Mouse (Mus musculus) hindbrain, embryonic 11.5 days (tissue): Measurements from ENCODE around the gene Pgm3. TPM values are rescaled to one million over a fixed set of nuclear protein-coding genes. Genes with fewer than 3 reads are reported as not detected.
"Not testable (repeated sequence)": the region's sequence is repeated elsewhere in the genome, so short reads cannot be mapped to it uniquely, and the experiment has no call there.

ENCODE experiments used
- ATAC-seq: fragments of 200-750 bp; cut with Nextera tagmentation; 2 replicates; pipeline ENCODE4 v1.8.0; 2017; ENCODE audit warnings: mild to moderate bottlenecking, moderate TSS enrichment, moderate library complexity; ENCODE audit not compliant: low FRiP score
- DNase-seq: peaks from one replicate; pipeline ENCODE4 v3.0.0-alpha.2; 2015; ENCODE audit warnings: low spot score
- H3K27ac ChIP-seq: fragments of 300-500 bp; sonication (generic); 2 replicates; pipeline ENCODE4 v1.5.1; 2014; ENCODE audit warnings: mild to moderate bottlenecking, low read depth, low read length
- H3K27me3 ChIP-seq: fragments of 300-500 bp; sonication (generic); 2 replicates; pipeline ENCODE4 v1.6.1; 2014; ENCODE audit warnings: mild to moderate bottlenecking, low read length, moderate library complexity, mixed read lengths; ENCODE audit not compliant: control insufficient read depth, insufficient read depth
- H3K36me3 ChIP-seq: fragments of 300-500 bp; sonication (generic); 2 replicates; pipeline ENCODE4 v1.6.1; 2014; ENCODE audit warnings: mild to moderate bottlenecking, low read length, moderate library complexity, mixed read lengths; ENCODE audit not compliant: control insufficient read depth, insufficient read depth
- H3K4me1 ChIP-seq: fragments of 300-500 bp; sonication (generic); replicated peaks from 2 replicates; pipeline ENCODE4 v1.6.1; 2014; ENCODE audit warnings: low read length, mixed read lengths; ENCODE audit not compliant: control insufficient read depth, insufficient read depth
- H3K4me2 ChIP-seq: fragments of 300-500 bp; sonication (generic); replicated peaks from 2 replicates; pipeline ENCODE4 v1.6.1; 2014; ENCODE audit warnings: mild to moderate bottlenecking, low read depth, low read length
- H3K4me3 ChIP-seq: fragments of 300-500 bp; sonication (generic); 2 replicates; pipeline ENCODE4 v1.5.1; 2014; ENCODE audit warnings: low read depth, low read length
- H3K9ac ChIP-seq: fragments of 300-500 bp; sonication (generic); 2 replicates; pipeline ENCODE4 v1.6.1; 2014; ENCODE audit warnings: low read depth, low read length
- H3K9me3 ChIP-seq: fragments of 300-500 bp; sonication (generic); 2 replicates; pipeline ENCODE4 v1.6.1; 2016; ENCODE audit warnings: low read length; ENCODE audit not compliant: control insufficient read depth
- WGBS: fragments of 180-500 bp; shearing (Covaris S2); extraction: QIAGEN DNeasy Blood & Tissue Kit; methylation state at CpG from one replicate; pipeline ENCODE4 v1.1.7; 2014; 5-methylcytosine and 5-hydroxymethylcytosine counted together
- polyA plus RNA-seq: library from polyadenylated mRNA; unstranded; fragments of >200 nt; fragmentation: Nextera tagmentation; extraction: Ambion mirVana; gene quantifications from 2 replicates; pipeline ENCODE4 v1.2.1, GENCODE M21; 2014

Gene Pgm3
- polyA plus RNA-seq, 1 experiment from 2014 or later, result 49.8 TPM

DNA sequence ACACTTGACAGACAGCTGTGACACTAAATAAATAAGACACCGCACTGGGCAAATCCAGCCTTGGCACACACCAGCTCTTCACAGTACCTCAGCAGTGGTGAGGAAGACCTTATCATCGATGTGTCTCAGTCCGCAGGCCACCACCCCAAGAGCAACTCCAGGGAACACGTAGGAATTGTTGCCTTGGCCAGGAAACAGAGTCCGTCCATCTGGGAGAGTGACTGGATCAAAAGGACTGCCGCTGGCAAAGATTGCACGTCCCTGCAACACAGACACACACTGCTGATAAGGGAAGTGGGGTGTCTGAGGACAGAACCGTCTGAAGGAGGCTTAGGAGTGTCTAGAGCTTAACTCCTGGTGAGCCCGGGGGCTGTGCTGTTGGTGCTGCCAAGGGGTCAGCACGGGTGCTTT lies 22.7 kb upstream of the Pgm3 start:
- not testable (repeated sequence) for H3K36me3 ChIP-seq, H3K27me3 ChIP-seq, DNase-seq, H3K9me3 ChIP-seq, H3K4me2 ChIP-seq, ATAC-seq, H3K9ac ChIP-seq, H3K4me3 ChIP-seq, H3K27ac ChIP-seq, H3K4me1 ChIP-seq
- 85% methylated on average over 8 of the region's 10 CpGs for WGBS

DNA sequence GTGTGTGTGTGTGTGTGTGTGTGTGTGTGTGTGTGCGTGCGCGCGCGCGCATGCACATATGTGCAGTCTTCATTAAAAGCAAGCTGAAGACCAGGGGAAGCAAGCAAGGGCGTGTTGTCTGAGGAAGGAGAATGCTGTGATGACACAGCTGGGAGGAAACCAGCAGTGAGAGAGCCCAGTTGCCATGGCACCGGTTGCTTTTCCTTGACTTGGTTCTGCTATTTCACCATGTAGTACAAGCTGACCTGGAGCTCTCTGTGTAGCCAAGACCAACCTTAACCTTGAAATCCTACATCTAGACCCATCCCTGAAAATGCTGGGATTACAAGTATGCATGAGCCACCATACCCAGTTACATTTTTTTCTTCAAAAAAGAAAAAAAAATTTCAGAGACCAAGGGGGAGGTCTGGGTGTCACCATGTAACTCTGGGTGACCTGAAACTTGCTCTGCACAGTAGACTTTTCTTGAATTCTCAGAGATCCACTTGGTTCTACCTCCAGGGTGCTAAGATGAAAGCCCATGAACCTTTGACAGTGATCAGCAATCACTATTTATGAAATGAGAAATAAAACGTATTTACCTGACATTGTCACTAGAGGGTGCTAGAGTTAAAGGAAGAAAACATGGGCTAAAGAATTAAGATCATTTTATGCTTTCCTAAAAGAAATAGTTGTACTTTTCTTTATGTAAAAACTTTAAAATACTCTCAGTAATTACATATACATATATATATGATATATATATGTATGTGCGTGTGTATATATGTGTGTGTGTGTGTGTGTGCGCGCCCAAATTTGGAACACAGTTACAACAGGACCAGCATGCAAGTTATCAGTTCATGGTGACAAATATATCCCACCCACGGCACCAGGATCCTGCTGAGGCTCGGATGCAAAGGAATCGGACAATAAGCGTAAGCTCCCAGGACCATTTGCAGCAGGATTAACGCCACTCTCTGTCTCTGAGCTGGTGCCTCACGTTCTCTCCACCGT lies 21.3 kb upstream of the Pgm3 start:
- no peak overlapping the region for H3K9ac ChIP-seq
- no peaks in the 10 kb centered on the region for H3K36me3 ChIP-seq
- H3K4me2 ChIP-seq, result no peak overlapping the region
- H3K27me3 ChIP-seq, result no peaks in the 10 kb centered on the region
- DNase-seq (peak; percentile 30), ATAC-seq (no peak)
- WGBS, result 78% methylated on average over 19 of the region's 19 CpGs
- no peaks in the 10 kb centered on the region for H3K4me1 ChIP-seq
- no peak overlapping the region for H3K27ac ChIP-seq
- no peak overlapping the region for H3K4me3 ChIP-seq
- no peaks in the 10 kb centered on the region for H3K9me3 ChIP-seq

DNA sequence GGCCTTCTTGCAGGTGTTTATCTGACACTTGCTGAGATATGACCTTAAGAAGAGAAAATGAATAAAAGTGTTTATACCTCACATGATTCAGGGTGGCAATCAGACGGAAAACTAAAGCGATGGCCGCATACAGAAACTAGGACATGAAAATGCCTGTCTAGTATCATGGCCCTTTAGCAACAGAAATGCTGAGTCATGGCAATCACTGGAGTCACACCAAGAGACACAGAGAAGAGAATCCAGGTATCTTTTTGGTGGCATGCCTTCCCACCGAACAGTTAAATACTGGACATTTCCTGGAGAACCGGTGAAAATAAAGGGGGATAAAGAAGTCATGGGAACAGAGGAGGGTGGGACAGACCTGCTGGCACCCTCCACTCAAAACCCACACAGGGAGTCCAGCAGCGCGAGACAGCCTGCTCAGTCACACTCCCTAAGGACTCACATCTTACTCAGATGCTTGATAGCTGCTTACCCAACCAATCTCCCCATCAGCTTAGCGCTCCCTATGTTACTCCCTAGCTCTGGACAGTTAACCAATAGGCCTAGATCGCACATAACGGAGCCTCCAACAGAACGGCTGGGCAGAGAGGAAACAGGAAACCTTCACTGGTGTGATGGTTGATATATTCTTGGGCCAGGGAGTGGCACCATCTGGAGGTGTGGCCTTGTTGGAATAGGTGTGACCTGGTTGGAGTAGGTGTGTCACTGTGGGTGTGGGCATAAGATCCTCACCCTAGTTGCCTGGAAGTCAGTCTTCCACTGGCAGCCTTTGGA lies 15.6 kb upstream of the Pgm3 start:
- H3K4me2 ChIP-seq, result no peak overlapping the region
- 93% methylated on average over 11 of the region's 11 CpGs for WGBS

DNA sequence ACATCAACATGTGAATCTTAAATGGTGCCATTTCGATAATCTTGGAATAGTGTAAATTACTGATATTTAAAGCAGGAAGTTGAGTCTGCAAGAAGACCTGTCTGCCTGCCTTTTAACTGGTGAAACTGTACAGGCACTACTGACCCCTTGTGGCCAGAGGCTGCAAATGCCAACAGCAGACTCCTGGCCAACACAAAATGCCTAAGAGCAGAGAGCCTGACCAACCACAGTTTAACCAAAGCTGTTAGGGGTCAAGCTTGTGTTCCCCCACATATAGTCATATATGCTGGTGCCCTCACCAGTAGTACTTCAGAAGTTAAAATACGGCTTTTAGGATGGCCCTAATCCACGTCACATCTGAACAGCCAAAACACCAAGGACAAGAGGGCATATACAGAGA lies 12.1 kb upstream of the Pgm3 start:
- ATAC-seq (peak; percentile 67), DNase-seq (peak; percentile 80)
- Histone ChIP-seq H3K4me3 (no peak overlapping the region), H3K27ac (no peak overlapping the region), H3K9me3 (no peaks in the 10 kb centered on the region), H3K4me1 (no peaks in the 10 kb centered on the region), H3K27me3 (no peaks in the 10 kb centered on the region), H3K36me3 (no peaks in the 10 kb centered on the region), H3K9ac (no peak overlapping the region), H3K4me2 (no peak overlapping the region)
- 57% methylated on average over 3 of the region's 3 CpGs for WGBS

More for the DNA sequence above, 15.6 kb upstream of the Pgm3 start:
- no peak overlapping the region for H3K9ac ChIP-seq
- H3K4me1 ChIP-seq, result no peaks in the 10 kb centered on the region
- H3K36me3 ChIP-seq, result no peaks in the 10 kb centered on the region
- no peak overlapping the region for H3K4me3 ChIP-seq
- H3K27me3 ChIP-seq, result no peaks in the 10 kb centered on the region
- H3K9me3 ChIP-seq, result no peaks in the 10 kb centered on the region
- no peak overlapping the region for H3K27ac ChIP-seq
- ATAC-seq (no peak), DNase-seq (no peak)

DNA sequence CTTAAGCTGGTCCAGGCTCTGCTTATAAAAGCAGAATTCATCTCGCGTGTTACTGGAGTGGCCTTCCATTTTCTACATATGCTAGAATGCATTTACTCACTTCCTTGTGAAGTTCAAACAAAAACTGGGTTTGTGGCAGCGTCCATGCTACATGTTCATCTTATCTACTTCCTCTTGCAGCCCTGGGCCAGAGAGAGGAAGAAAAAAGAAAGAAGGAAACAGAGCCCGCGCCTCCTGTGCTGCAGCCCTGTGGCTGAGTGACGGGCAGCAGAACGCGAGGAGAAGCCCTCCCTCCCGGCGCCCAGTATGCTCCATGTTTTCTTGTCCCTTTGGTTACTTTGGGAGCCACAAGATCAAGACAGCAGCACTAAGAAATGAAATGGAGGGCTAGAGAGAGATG lies 8.0 kb upstream of the Pgm3 start:
- no peak for ATAC-seq

DNA sequence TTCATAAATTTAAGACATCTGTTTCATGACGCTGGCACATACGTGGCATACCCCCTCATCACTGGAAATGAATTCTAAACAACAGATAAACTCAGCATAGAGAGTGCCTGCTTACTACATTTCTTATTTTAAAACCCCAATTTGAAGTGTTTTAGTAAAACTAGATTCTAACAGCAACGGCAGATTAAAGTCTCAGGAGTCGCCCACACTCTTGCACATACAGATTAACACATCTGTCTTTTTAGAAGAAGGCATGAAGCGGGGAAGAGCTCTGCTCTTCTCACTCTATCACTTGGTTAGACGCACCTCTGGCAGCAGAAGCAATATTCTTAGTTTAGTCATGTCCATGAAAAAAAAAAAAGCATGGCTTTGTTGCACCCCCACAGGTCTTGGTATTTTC lies 3.5 kb upstream of the Pgm3 start:
- no peaks in the 10 kb centered on the region for H3K9me3 ChIP-seq
- no peak overlapping the region for H3K4me2 ChIP-seq
- DNase-seq, result no peak
- H3K9ac ChIP-seq, result no peak overlapping the region
- no peak overlapping the region for H3K4me3 ChIP-seq
- H3K27me3 ChIP-seq, result no peaks in the 10 kb centered on the region
- WGBS, result 94% methylated on average over 6 of the region's 6 CpGs
- H3K4me1 ChIP-seq, result no peaks in the 10 kb centered on the region
- ATAC-seq, result no peak
- H3K36me3 ChIP-seq, result no peaks in the 10 kb centered on the region
- no peak overlapping the region for H3K27ac ChIP-seq

More for the DNA sequence above, 8.0 kb upstream of the Pgm3 start:
- WGBS, result 91% methylated on average over 10 of the region's 10 CpGs
- no peaks in the 10 kb centered on the region for H3K27me3 ChIP-seq
- no peaks in the 10 kb centered on the region for H3K36me3 ChIP-seq
- H3K4me2 ChIP-seq, result no peak overlapping the region
- no peak overlapping the region for H3K4me3 ChIP-seq
- DNase-seq, result no peak
- no peak overlapping the region for H3K9ac ChIP-seq
- H3K4me1 ChIP-seq, result no peaks in the 10 kb centered on the region
- H3K27ac ChIP-seq, result no peak overlapping the region
- H3K9me3 ChIP-seq, result no peaks in the 10 kb centered on the region

DNA sequence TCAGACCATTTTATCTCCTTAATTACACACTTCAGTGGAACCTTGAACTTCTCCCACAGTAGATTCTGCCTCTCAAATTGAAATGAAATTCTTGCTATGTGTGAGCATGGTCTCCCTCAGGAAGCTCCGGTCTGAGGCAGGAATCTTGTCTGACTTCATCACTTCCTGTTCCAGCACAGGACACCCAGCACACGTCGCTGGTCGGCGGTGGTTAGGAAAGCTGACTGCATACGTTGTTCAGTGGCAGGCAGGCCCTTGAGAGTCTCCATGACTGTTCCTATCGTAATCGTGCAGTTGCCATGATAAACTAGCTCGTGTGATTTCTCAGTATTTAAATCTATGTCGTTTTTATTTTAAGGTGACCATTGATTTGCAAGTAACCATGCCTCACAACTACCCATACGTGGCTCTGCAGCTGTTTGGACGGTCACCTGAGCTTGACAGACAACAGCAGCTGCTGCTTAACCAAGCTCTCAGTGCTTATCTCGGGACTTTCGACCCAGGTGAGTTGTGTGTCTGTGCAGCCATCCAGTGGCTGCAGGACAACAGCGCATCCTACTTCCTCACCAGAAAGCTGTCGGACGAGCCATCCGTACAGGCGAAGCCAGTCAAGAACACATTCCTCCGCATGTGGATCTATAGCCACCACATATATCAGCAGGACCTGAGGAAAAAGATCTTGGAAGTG lies 2.1 kb upstream of the Pgm3 start:
- no peaks in the 10 kb centered on the region for H3K4me1 ChIP-seq
- H3K4me3 ChIP-seq, result no peak overlapping the region
- H3K4me2 ChIP-seq, result no peak overlapping the region
- WGBS, result 85% methylated on average over 20 of the region's 20 CpGs
- H3K36me3 ChIP-seq, result no peaks in the 10 kb centered on the region
- DNase-seq (no peak), ATAC-seq (no peak)
- H3K9ac ChIP-seq, result no peak overlapping the region
- no peaks in the 10 kb centered on the region for H3K9me3 ChIP-seq
- no peak overlapping the region for H3K27ac ChIP-seq
- H3K27me3 ChIP-seq, result no peaks in the 10 kb centered on the region

DNA sequence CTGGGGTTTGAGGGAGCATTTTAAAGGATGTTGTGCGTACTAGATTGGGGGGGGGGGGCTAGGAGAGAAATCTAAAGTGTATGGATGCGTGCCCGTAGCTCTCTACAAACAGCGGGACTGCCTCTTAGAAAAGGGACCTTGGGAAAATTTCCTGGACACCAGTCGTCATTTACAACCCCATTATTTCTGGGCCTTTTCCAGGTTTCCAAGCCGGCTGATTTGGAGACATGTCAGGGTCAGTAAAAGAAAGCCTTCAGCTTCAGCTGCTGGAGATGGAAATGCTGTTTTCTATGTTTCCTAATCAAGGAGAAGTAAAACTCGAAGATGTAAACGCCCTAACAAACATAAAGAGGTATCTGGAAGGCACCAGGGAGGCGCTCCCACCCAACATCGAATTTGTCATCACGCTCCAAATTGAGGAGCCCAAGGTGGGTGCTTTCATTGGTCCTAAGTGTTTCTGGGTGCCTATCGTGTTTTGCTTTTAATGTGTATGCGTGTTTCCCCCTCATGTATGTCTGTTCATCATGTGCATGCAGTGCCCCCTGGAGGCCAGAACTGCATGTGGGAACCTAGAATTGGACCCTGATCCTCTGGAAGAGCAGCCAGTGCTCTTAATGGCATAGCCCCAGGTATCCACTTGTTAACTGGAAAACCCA lies 1.1 kb upstream of the Pgm3 start:
- no peak overlapping the region for H3K9ac ChIP-seq
- no peaks in the 10 kb centered on the region for H3K36me3 ChIP-seq
- no peaks in the 10 kb centered on the region for H3K4me1 ChIP-seq
- H3K9me3 ChIP-seq, result no peaks in the 10 kb centered on the region
- ATAC-seq (0 out of 2 replicates have a peak, but pooled peaks have one; percentile 15), DNase-seq (peak; percentile 88)
- peak overlapping the region; percentile 99 for H3K4me2 ChIP-seq
- H3K4me3 ChIP-seq, result peak overlapping the region; percentile 72
- 8% methylated on average over 13 of the region's 13 CpGs for WGBS
- no peak overlapping the region for H3K27ac ChIP-seq
- H3K27me3 ChIP-seq, result no peaks in the 10 kb centered on the region
